Mouse (Mus musculus): ENCODE results near the gene Heatr5b.
A peak's percentile ranks its signal among the peaks of the same experiment; 100 is the strongest.
"Not testable (repeated sequence)": the region's sequence is repeated elsewhere in the genome, so short reads cannot be mapped to it uniquely, and the experiment has no call there.

The Heatr5b gene

GRCm38 (mm10) chr17:78834856-78835835, at the start of gene Heatr5b, which contains the start of gene Gpatch11:
Gene Heatr5b (minus strand): TSS chr17:78835364.
Gene Gpatch11 (plus strand): TSS chr17:78835567.
- DNase-seq (ENCODE audit: low spot score), result peak; percentile 98

- no peak for DNase-seq (ENCODE audit: low spot score)
Observed at GRCm38 (mm10) chr17:78883291-78883690, 48.1 kb upstream of the Heatr5b start.

DNA sequence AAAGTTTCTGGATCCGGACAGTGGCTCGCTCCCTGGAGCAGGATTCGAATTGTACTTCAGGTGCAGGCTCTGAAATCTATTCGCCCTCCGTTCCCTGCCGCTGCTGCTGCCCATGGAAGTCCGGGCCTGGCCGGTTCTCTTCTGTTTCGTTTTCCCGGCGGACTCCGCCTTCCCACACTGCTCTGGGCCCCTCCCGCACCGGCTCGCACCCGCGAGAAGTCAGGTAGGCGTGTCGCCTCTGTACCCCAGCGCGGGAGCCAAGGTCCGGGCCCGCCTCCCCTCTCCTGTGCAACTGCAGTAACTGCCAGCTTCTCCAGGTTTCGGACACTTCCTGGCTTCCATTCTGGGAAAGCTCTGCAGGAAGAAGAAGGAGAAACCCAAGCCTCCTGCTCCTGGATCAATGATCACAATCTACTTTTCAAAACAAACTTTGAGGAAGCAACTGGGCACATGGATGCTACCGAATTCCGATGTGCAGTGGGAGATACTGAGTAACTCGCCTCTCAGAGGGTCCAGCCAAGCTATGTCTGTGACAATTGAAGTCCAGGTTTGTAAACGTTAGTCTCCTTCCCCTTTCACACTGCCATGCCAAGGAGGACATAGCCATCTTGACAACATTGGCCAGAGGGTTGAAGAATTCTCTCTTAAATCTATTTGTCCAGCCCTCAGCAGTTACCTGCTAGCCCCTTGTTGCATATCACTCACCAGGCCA, 47.4 kb upstream of the Heatr5b start, which contains the start of gene Eif2ak2:
TSS of gene Eif2ak2 (minus strand) at position 173 of the 712 bp plus-strand sequence.
- peak; percentile 39 for DNase-seq (ENCODE audit: low spot score)

- DNase-seq (ENCODE audit: low spot score), result no peak
Observed at GRCm38 (mm10) chr17:78881878-78882304, 46.7 kb upstream of the Heatr5b start.

DNA sequence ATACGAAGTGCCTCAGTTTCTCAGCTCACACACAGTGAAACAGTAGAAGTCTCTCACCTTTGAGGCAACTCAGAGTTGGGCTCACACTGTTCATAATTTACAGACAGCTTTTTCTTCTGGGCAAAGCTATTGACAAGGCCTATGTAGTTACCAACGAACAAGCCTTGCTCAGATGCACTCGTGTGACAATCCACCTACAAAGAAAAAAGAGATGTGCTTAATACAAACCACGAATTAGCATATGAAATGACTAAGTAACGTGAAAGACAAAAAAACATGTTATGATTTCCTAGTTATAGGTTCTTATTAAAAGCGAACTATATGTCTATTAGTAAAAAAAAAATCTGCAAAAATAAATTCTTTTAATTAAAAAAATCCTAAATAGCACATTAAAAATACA, 38.7 kb upstream of the Heatr5b start:
- DNase-seq (ENCODE audit: low spot score), result no peak

DNA sequence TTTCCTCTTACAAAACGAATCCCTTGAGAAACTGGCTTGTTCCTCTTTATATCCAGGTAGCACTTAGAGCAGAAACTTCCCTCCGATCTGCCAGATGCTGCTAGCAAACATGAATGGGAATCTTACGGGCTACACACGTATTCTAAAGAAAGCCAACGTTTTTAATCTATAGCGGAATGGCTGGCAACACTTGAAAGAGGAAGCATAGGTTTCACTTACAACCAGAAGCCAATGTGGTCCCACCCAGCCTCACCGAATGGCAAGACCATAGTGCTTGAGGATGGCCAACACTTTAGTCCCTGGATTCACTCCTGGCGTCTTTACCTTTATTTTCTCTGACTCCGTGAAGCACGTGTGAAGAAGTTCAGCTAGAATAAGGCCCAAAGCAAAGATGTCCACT, 21.1 kb upstream of the Heatr5b start:
- DNase-seq (ENCODE audit: low spot score), result no peak

DNA sequence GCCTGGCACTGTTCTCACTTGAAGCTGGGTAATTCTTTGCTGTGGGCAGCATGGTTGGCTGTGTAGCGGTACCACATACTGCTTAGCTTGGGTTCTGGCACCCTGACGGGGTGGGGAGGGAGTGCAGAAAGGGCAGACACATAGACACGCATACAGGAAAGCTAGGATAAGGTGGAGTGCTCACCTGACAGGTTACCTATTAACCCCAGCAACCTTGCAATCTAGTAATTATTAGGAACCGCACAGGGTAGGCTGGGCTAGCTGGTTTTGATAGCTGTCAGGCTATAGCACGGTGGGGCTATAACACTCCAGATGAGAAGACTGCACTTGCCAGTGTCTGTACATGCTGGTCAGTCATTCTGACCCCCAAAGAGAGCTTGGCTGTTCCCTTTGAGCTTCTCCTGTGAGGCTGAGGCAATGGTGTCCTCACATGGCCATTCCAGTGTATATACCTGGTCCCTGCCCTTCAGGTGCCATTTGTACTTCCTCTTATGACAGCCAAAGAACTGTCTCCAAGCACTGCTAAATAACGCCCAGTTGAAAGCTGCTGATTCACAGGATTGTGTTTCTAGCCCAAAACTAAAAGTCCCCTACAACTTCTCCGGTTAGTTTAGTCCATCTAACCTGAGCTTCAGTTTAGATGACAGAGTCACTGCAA, 7.2 kb upstream of the Heatr5b start:
- DNase-seq (ENCODE audit: low spot score), result no peak

- DNase-seq (ENCODE audit: low spot score), result no peak
Observed at GRCm38 (mm10) chr17:78836056-78836455, 892 bp upstream of the Heatr5b start.

GRCm38 (mm10) chr17:78824346-78824745, 10.8 kb downstream of the Heatr5b start:
- no peak for DNase-seq (ENCODE audit: low spot score)

DNA sequence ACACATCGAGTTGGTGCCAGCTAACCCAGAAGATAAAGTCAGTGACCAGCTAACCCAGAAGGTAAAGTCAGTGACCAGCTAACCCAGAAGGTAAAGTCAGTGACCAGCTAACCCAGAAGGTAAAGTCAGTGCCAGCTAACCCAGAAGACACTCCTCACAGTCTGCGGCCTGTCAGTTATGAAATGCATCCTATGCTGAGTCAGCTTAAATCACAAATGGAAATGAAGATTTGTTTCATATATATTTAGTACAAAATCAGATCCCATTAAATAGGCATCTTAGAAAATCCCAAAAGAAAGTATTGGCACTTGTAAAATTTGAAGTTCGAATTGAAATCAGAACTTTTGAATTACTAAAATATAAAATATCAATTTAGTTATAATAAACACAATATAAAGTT, 25.6 kb downstream of the Heatr5b start:
- DNase-seq (ENCODE audit: low spot score), result no peak

- no peak for DNase-seq (ENCODE audit: low spot score)
Observed at GRCm38 (mm10) chr17:78809019-78809418, 26.1 kb downstream of the Heatr5b start.

DNA sequence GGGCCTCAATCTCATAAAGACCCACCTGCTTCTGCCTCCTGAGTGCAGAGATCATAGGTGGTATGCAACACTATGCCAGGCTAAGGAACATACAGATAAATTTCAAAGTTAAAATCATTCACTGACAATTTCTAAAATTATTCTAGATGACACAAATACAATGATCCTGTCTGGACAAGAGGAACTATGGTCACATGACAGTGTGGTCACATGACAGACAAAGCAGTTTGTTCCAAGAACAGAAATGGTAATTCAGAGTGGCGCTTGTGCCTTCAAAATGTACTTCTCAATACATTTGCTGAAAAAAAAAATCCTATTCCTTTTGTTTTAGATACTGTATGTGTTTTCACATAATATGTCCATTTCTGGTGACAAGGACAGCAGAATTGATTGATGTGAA, 37.9 kb downstream of the Heatr5b start:
- DNase-seq (ENCODE audit: low spot score), result no peak

DNA sequence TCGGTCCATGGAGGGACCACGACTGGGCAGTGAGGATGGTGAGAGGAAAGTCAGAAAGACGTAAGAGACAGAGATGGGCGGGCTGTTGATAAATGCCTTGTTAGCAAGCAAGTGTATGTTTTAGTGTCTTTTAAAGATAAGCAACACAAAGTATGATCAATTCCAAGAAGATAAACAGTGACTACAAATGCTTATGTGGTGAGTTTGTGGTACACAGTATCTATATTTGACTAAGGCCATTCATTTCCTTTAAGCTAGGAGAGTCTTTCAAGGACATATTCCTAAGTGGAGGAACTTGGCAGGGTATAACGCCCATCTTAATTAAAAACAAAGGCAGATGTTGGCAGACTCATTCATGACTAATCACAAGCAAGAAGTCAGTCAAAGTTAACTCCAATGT, 40.8 kb downstream of the Heatr5b start:
- no peak for DNase-seq (ENCODE audit: low spot score)

- no peak for DNase-seq (ENCODE audit: low spot score)
Observed at GRCm38 (mm10) chr17:78792122-78792521, 43.0 kb downstream of the Heatr5b start.

GRCm38 (mm10) chr17:78791690-78792070, 43.5 kb downstream of the Heatr5b start:
- no peak for DNase-seq (ENCODE audit: low spot score)

- DNase-seq (ENCODE audit: low spot score), result no peak
Observed at GRCm38 (mm10) chr17:78791068-78791689, 44.0 kb downstream of the Heatr5b start.

DNA sequence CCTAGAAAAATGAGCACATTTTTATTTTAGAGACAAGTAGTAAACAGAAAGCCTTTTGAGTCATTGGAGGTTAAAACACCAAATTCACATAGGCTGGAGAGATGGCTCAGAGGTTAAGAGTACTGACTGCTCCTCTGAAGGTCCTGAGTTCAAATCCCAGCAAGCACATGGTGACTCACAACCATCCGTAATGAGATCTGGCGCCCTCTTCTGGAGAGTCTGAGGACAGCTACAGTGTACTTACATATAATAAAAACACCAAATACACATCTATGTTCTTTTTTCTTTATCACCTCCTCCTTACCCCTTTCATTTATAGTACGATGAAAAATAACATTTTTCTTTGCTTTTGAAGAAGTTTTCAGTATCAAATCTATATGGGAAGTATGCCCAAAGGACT, 46.9 kb downstream of the Heatr5b start:
- DNase-seq (ENCODE audit: low spot score), result not testable (repeated sequence)

- DNase-seq (ENCODE audit: low spot score), result no peak
Observed at GRCm38 (mm10) chr17:78778765-78779164, 56.4 kb downstream of the Heatr5b start.

DNA sequence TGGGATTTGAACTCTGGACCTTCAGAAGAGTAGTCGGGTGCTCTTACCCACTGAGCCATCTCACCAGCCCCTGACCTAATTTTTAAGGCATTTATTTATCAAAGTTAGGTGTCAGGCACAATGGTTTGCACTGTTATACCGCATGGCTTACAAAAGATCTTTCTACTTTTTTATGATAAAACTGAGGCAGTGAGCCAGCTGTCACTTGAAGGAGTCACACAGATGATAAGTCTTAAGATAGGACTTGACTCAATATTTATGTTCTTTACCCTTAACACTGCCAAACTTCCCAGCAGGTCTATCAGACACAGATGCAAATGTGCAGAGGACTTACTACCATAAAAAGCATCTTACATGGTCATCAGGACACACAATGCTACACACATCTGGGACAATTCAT, 62.8 kb downstream of the Heatr5b start:
- no peak for DNase-seq (ENCODE audit: low spot score)

- DNase-seq (ENCODE audit: low spot score), result no peak
Observed at GRCm38 (mm10) chr17:78770932-78771331, 64.2 kb downstream of the Heatr5b start.

DNA sequence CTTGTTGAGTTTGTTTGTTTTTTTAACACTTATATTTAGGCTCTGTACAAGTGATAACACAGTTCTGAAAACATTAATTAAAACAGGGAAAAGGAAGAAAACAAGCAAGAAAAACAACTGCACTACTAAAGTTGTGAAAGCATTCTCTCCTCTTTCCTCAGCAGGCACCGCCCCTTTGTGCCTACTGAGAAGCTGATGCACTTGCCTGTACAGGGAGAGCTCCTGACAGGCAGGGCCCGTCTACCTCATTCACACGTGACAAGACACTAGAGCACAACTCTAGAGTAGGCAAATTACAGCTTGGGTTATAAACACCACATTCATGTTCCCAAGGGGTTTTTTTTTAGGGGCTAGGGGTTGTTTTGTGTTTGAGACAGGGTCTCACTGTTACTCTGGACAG, 65.8 kb downstream of the Heatr5b start:
- DNase-seq (ENCODE audit: low spot score), result no peak

DNA sequence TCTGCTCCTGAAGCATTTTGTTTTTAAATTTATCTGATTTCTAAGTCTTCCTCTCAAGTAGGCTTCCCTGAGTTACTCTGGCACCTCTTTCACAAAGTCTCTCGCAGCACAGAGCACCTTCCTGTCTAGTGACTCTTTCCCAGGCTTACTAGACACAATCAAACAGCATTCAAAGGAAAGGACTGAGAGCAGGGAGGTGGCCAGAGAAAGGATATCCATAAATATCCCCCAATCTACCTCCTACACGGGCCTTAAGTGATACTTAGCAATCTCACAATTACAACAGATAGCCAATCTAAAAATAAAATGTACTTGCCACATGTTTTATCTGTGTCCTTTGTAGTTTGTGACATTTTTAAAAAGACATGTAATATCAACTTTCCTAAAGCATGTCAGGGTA, 66.2 kb downstream of the Heatr5b start:
- DNase-seq (ENCODE audit: low spot score), result no peak

All from urinary bladder, postnatal 10 days (tissue).